Mouse (Mus musculus) cortical plate, adult 2 months (tissue): ENCODE results near the gene St14.

ENCODE experiments used
- CTCF ChIP-seq: fragments of 200-500 bp; IDR thresholded peaks from 2 replicates; pipeline ENCODE4 v1.5.1; 2011; ENCODE audit warnings: mild to moderate bottlenecking, control low read depth, low read length; ENCODE audit not compliant: insufficient read depth; ENCODE audit errors: extremely low read depth
- POLR2A ChIP-seq: fragments of 200-500 bp; IDR thresholded peaks from 2 replicates; pipeline ENCODE4 v1.6.1; 2011; ENCODE audit warnings: mild to moderate bottlenecking, low read length, control low read depth; ENCODE audit not compliant: insufficient read depth; ENCODE audit errors: extremely low read depth

- TF ChIP-seq POLR2A (no peak), CTCF (no peak)
Observed at GRCm38 (mm10) chr9:31117488-31117887, 14.2 kb downstream of the St14 start.
